Mouse (Mus musculus): Measurements from ENCODE around the gene Tunar.

- no peak for TF ChIP-seq CTCF (IDR thresholded peaks at IDR 0.05; ENCODE audit: extremely low read depth, insufficient read depth, low read length)
- TF ChIP-seq POLR2A (IDR thresholded peaks at IDR 0.05; ENCODE audit: extremely low read depth, insufficient read depth, low read length), result no peak
Measured at GRCm38 (mm10) chr12:105336421-105337289, 3.0 kb downstream of the Tunar start.
